Mouse (Mus musculus) kidney, adult 18-20 months (tissue): ENCODE measurements around the gene Taf8.

Experiments used
- DNase-seq: peaks from one replicate; pipeline ENCODE4 v3.0.0; 2021

Taf8 gene

GRCm38 (mm10) chr17:47501946-47502706 is at the start of gene Taf8:
Gene Taf8 (minus strand): TSS chr17:47502292.
- DNase-seq = peak; percentile 98

GRCm38 (mm10) chr17:47551049-47551448 is 49.0 kb upstream of the Taf8 start:
- no peak for DNase-seq

- no peak for DNase-seq
Measured at GRCm38 (mm10) chr17:47545861-47546331, 43.8 kb upstream of the Taf8 start.

- DNase-seq = no peak
Measured at GRCm38 (mm10) chr17:47545154-47545553, 43.1 kb upstream of the Taf8 start.

GRCm38 (mm10) chr17:47543051-47543650 is 41.1 kb upstream of the Taf8 start:
- DNase-seq = no peak

GRCm38 (mm10) chr17:47542061-47542460 is 40.0 kb upstream of the Taf8 start:
- no peak for DNase-seq

GRCm38 (mm10) chr17:47539128-47539527 is 37.0 kb upstream of the Taf8 start:
- DNase-seq = no peak

GRCm38 (mm10) chr17:47538049-47538448 is 36.0 kb upstream of the Taf8 start:
- DNase-seq = no peak

GRCm38 (mm10) chr17:47535812-47536236 is 33.7 kb upstream of the Taf8 start:
- no peak for DNase-seq

GRCm38 (mm10) chr17:47533691-47534090 is 31.6 kb upstream of the Taf8 start:
- no peak for DNase-seq

- no peak for DNase-seq
Measured at GRCm38 (mm10) chr17:47532364-47532763, 30.3 kb upstream of the Taf8 start.

GRCm38 (mm10) chr17:47531387-47531818 is 29.3 kb upstream of the Taf8 start:
- no peak for DNase-seq

GRCm38 (mm10) chr17:47529595-47529994 is 27.5 kb upstream of the Taf8 start:
- DNase-seq = no peak

GRCm38 (mm10) chr17:47528919-47529318 is 26.8 kb upstream of the Taf8 start:
- no peak for DNase-seq

- DNase-seq = no peak
Measured at GRCm38 (mm10) chr17:47527581-47528300, 25.6 kb upstream of the Taf8 start.

- DNase-seq = no peak
Measured at GRCm38 (mm10) chr17:47526856-47527520, 24.9 kb upstream of the Taf8 start.

GRCm38 (mm10) chr17:47524991-47525390 is 22.9 kb upstream of the Taf8 start:
- DNase-seq = no peak

GRCm38 (mm10) chr17:47524055-47524454 is 22.0 kb upstream of the Taf8 start:
- no peak for DNase-seq

GRCm38 (mm10) chr17:47523211-47523682 is 21.2 kb upstream of the Taf8 start:
- no peak for DNase-seq

GRCm38 (mm10) chr17:47522536-47522935 is 20.4 kb upstream of the Taf8 start:
- DNase-seq = no peak

GRCm38 (mm10) chr17:47521551-47522258 is 19.6 kb upstream of the Taf8 start:
- DNase-seq = no peak

GRCm38 (mm10) chr17:47518205-47518604 is 16.1 kb upstream of the Taf8 start:
- DNase-seq = no peak
